Mouse (Mus musculus) midbrain, embryonic 13.5 days (tissue): ENCODE measurements around the gene Dicer1. TPM values are rescaled to one million over a fixed set of nuclear protein-coding genes. Genes with fewer than 3 reads are reported as not detected.
A peak's percentile ranks its signal among the peaks of the same experiment; 100 is the strongest.

Source experiments
- ATAC-seq: fragments of 200-750 bp; cut with Nextera tagmentation; 2 replicates; pipeline ENCODE4 v1.8.0; 2017; ENCODE audit warnings: mild to moderate bottlenecking, moderate TSS enrichment, moderate library complexity
- H3K27ac ChIP-seq: fragments of 300-500 bp; sonication (generic); 2 replicates; pipeline ENCODE4 v1.5.1; 2015; ENCODE audit warnings: inconsistent platforms, mild to moderate bottlenecking, moderate library complexity
- H3K27me3 ChIP-seq: fragments of 300-500 bp; sonication (generic); 2 replicates; pipeline ENCODE4 v1.6.1; 2015; ENCODE audit warnings: mild to moderate bottlenecking, inconsistent platforms
- H3K36me3 ChIP-seq: fragments of 300-500 bp; sonication (generic); 2 replicates; pipeline ENCODE4 v1.6.1; 2015; ENCODE audit warnings: mild to moderate bottlenecking, inconsistent platforms
- H3K4me1 ChIP-seq: fragments of 300-500 bp; sonication (generic); replicated peaks from 2 replicates; pipeline ENCODE4 v1.6.1; 2015; ENCODE audit warnings: inconsistent platforms
- H3K4me2 ChIP-seq: fragments of 300-500 bp; sonication (generic); replicated peaks from 2 replicates; pipeline ENCODE4 v1.6.1; 2015; ENCODE audit warnings: moderate library complexity, mild to moderate bottlenecking, inconsistent platforms
- H3K4me3 ChIP-seq: fragments of 300-500 bp; sonication (generic); replicated peaks from 2 replicates; pipeline ENCODE4 v1.5.1; 2015; ENCODE audit warnings: mild to moderate bottlenecking, inconsistent platforms
- H3K9ac ChIP-seq: fragments of 300-500 bp; sonication (generic); replicated peaks from 2 replicates; pipeline ENCODE4 v1.6.1; 2015; ENCODE audit warnings: mild to moderate bottlenecking, inconsistent platforms
- H3K9me3 ChIP-seq: fragments of 300-500 bp; sonication (generic); 2 replicates; pipeline ENCODE4 v1.6.1; 2016; ENCODE audit warnings: mild to moderate bottlenecking, inconsistent platforms
- WGBS: fragments of 180-500 bp; shearing (Covaris S2); methylation state at CpG from one replicate; pipeline ENCODE4 v1.1.7; 2015; 5-methylcytosine and 5-hydroxymethylcytosine counted together
- polyA plus RNA-seq: library from polyadenylated mRNA; unstranded; fragments of >200 nt; fragmentation: Nextera tagmentation; extraction: Ambion mirVana; gene quantifications from 2 replicates; pipeline ENCODE4 v1.2.1, GENCODE M21; 2015

Dicer1 gene
- polyA plus RNA-seq, 1 experiment from 2014 or later: 53.9 TPM

GRCm38 (mm10) chr12:104638156-104638555 is 113.6 kb downstream of the Dicer1 start:
- Histone ChIP-seq H3K9ac (no peak overlapping the region), H3K27ac (no peak overlapping the region), H3K27me3 (peaks cover 6% of the 10 kb centered on the region; the same call in 1 of the 2 replicates), H3K4me3 (no peak overlapping the region), H3K4me1 (peaks cover 22% of the 10 kb centered on the region), H3K9me3 (no peaks in the 10 kb centered on the region), H3K4me2 (peak overlapping the region; percentile 39), H3K36me3 (no peaks in the 10 kb centered on the region)
- peak; percentile 35; the same call in 1 of the 2 replicates for ATAC-seq
- 38% methylated on average over 8 of the region's 8 CpGs for WGBS

Other genes with a start within 250 kb of the Dicer1 start
- 0.98 and 1.1 TPM in 2 replicates for gene Clmn, start 113.1 kb upstream of the Dicer1 start, polyA plus RNA-seq